Mouse (Mus musculus): ENCODE measurements around the gene Abcg3. TPM values are rescaled to one million over a fixed set of nuclear protein-coding genes. Genes with fewer than 3 reads are reported as not detected.
"Not testable (repeated sequence)": the region's sequence is repeated elsewhere in the genome, so short reads cannot be mapped to it uniquely, and the experiment has no call there.

Abcg3 gene
- polyA plus RNA-seq, 2 experiments, result 0.50 to 0.89 TPM

DNA sequence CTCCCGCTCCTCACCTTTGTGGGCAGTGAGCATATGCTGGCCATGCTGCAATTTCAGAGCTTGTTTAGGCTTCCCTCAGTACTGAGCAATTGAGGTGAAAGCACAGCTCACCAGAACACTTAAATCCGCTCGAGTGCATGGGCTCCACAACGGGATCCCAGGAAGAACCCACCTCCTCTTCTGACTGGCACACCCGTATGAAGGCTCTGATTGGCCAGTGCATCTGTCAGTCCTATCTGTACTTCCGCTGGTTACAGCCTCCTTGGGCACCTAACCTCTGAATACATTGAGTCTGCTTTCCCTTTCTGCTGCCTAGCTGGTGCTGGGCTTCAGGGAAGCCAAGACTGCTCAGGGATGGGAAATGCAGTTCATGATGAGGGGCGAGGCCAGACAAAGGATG is 48.4 kb downstream of the Abcg3 start:
- no peaks in the 10 kb centered on the region for H3K27me3 ChIP-seq (ENCODE audit: control insufficient read depth, insufficient read depth, low read length)
- no peak overlapping the region for H3K9ac ChIP-seq (ENCODE audit: low read depth, low read length, severe bottlenecking)
- H3K27ac ChIP-seq (replicated peaks; ENCODE audit: low read depth, low read length), result no peak overlapping the region
- 95% methylated on average over 7 of the region's 7 CpGs for WGBS
- ATAC-seq (ENCODE audit: low FRiP score, low read depth) (no peak), DNase-seq (ENCODE audit: low spot score) (no peak)
- H3K36me3 ChIP-seq (ENCODE audit: control insufficient read depth, insufficient read depth, low read length), result no peaks in the 10 kb centered on the region
- H3K9me3 ChIP-seq (ENCODE audit: control insufficient read depth, low read length), result no peaks in the 10 kb centered on the region; the same call in 1 of the 2 replicates
- no peak overlapping the region for H3K4me3 ChIP-seq (replicated peaks; ENCODE audit: low read length)
- no peak for TF ChIP-seq POLR2A (IDR thresholded peaks at IDR 0.05; ENCODE audit: borderline replicate concordance, extremely low read depth, insufficient read depth, insufficient read length)
- H3K4me2 ChIP-seq (replicated peaks; ENCODE audit: low read depth, low read length, severe bottlenecking), result no peak overlapping the region
- no peaks in the 10 kb centered on the region for H3K4me1 ChIP-seq (ENCODE audit: control insufficient read depth, insufficient read depth, low read length)

DNA sequence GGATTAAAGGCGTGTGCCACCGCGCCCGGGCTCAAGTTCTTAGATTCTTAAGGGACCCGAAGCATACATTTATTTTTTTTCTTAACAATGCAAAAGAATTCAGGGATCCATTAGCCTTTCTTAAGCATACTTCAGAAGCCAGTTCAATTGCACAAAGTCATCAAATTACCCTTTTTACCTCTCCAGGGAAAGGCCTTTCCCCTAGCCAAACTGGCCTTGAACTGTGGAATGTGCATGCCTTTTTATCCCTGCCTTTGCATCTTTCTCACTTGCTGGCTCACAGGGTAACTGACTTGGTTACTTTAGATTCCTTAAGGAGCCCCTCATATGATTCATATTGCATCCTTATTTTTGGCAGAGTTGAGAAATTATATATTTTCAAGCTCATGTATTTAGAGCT is 76.0 kb downstream of the Abcg3 start:
- H3K9ac ChIP-seq (ENCODE audit: low read depth, low read length, severe bottlenecking); H3K4me1 ChIP-seq (ENCODE audit: control insufficient read depth, insufficient read depth, low read length); H3K9me3 ChIP-seq (ENCODE audit: control insufficient read depth, low read length); H3K36me3 ChIP-seq (ENCODE audit: control insufficient read depth, insufficient read depth, low read length); H3K4me2 ChIP-seq (replicated peaks; ENCODE audit: low read depth, low read length, severe bottlenecking); H3K27me3 ChIP-seq (ENCODE audit: control insufficient read depth, insufficient read depth, low read length); H3K4me3 ChIP-seq (replicated peaks; ENCODE audit: low read length); DNase-seq (ENCODE audit: low spot score); ATAC-seq (ENCODE audit: low FRiP score, low read depth); H3K27ac ChIP-seq (replicated peaks; ENCODE audit: low read depth, low read length): not testable (repeated sequence)
- WGBS, result 93% methylated on average over 5 of the region's 5 CpGs

Other genes with a start within 250 kb of the Abcg3 start
- 2.1 and 2.3 TPM in 2 replicates for gene Zfp951, start 122.6 kb downstream of the Abcg3 start, polyA plus RNA-seq (2012; rRNA removed)
- gene Zfp951, start 122.6 kb downstream of the Abcg3 start, polyA plus RNA-seq (2014; fragmentation: Nextera tagmentation; extraction: Ambion mirVana), result 2.9 and 3.4 TPM in 2 replicates
- gene Gbp9, start 156.8 kb upstream of the Abcg3 start, polyA plus RNA-seq (2012; rRNA removed), result 2.5 and 2.7 TPM in 2 replicates
- gene Gbp9, start 156.8 kb upstream of the Abcg3 start, polyA plus RNA-seq (2014; fragmentation: Nextera tagmentation; extraction: Ambion mirVana), result 1.6 and 2.2 TPM in 2 replicates
- 0.63 and 0.94 TPM in 2 replicates for gene Gbp8, start 156.8 kb upstream of the Abcg3 start, polyA plus RNA-seq (2012; rRNA removed)
- 0.18 and 0.55 TPM in 2 replicates for gene Gbp8, start 156.8 kb upstream of the Abcg3 start, polyA plus RNA-seq (2014; fragmentation: Nextera tagmentation; extraction: Ambion mirVana)
- 0.58 and 0.76 TPM in 2 replicates for gene Gbp4, start 156.9 kb upstream of the Abcg3 start, polyA plus RNA-seq (2012; rRNA removed)
- 0.39 and 0.79 TPM in 2 replicates for gene Gbp4, start 156.9 kb upstream of the Abcg3 start, polyA plus RNA-seq (2014; fragmentation: Nextera tagmentation; extraction: Ambion mirVana)